Mouse (Mus musculus) heart, embryonic 14.5 days (tissue): ENCODE results near the gene Tldc1. TPM values are rescaled to one million over a fixed set of nuclear protein-coding genes. Genes with fewer than 3 reads are reported as not detected.

ENCODE experiments used
- ATAC-seq: fragments of 200-750 bp; cut with Nextera tagmentation; 2 replicates; pipeline ENCODE4 v1.8.0; 2017; ENCODE audit warnings: low read depth, moderate TSS enrichment; ENCODE audit not compliant: insufficient number of reproducible peaks, insufficient read depth, low FRiP score
- H3K27ac ChIP-seq, 2 experiments: fragments of 200-500 bp in 1 of 2; fragments of 300-500 bp in 1 of 2; sonication (generic) in 1 of 2; replicated peaks in 1 of 2; 2 replicates each; pipeline ENCODE4 v1.5.1; 2012 to 2014; ENCODE audit warnings: low read depth in 2 of 2, low read length in 2 of 2, control low read depth in 1 of 2, mild to moderate bottlenecking in 1 of 2, mixed read lengths in 1 of 2; ENCODE audit not compliant: control insufficient read depth in 1 of 2, insufficient read depth in 1 of 2
- H3K27me3 ChIP-seq: fragments of 300-500 bp; sonication (generic); 2 replicates; pipeline ENCODE4 v1.6.1; 2014; ENCODE audit warnings: mild to moderate bottlenecking, low read length, control low read depth; ENCODE audit not compliant: control insufficient read depth, insufficient read depth
- H3K36me3 ChIP-seq: fragments of 300-500 bp; sonication (generic); 2 replicates; pipeline ENCODE4 v1.6.1; 2014; ENCODE audit warnings: mild to moderate bottlenecking, control low read depth, low read length, mixed read lengths; ENCODE audit not compliant: control insufficient read depth, insufficient read depth
- H3K4me1 ChIP-seq, 2 experiments: fragments of 200-500 bp in 1 of 2; fragments of 300-500 bp in 1 of 2; sonication (generic) in 1 of 2; 2 replicates each; pipeline ENCODE4 v1.6.1; 2012 to 2014; ENCODE audit warnings: low read length in 2 of 2, control low read depth in 1 of 2, mixed read lengths in 1 of 2; ENCODE audit not compliant: control insufficient read depth in 2 of 2, insufficient read depth in 2 of 2
- H3K4me2 ChIP-seq: fragments of 300-500 bp; sonication (generic); 2 replicates; pipeline ENCODE4 v1.6.1; 2014; ENCODE audit warnings: mild to moderate bottlenecking, low read length
- H3K4me3 ChIP-seq, 2 experiments: fragments of 200-500 bp in 1 of 2; fragments of 300-500 bp in 1 of 2; sonication (generic) in 1 of 2; 2 replicates each; pipeline ENCODE4 v1.5.1; 2012 to 2014; ENCODE audit warnings: low read length in 2 of 2, mild to moderate bottlenecking in 2 of 2, control low read depth in 1 of 2, low read depth in 1 of 2, moderate library complexity in 1 of 2; ENCODE audit not compliant: control insufficient read depth in 1 of 2, insufficient read depth in 1 of 2
- H3K9ac ChIP-seq: fragments of 300-500 bp; sonication (generic); 2 replicates; pipeline ENCODE4 v1.6.1; 2014; ENCODE audit warnings: mild to moderate bottlenecking, low read length
- H3K9me3 ChIP-seq: fragments of 300-500 bp; sonication (generic); 2 replicates; pipeline ENCODE4 v1.6.1; 2016; ENCODE audit warnings: low read length, control low read depth; ENCODE audit not compliant: control insufficient read depth
- WGBS: fragments of 180-500 bp; shearing (Covaris S2); extraction: QIAGEN DNeasy Blood & Tissue Kit; methylation state at CpG from one replicate; pipeline ENCODE4 v1.1.7; 2014; 5-methylcytosine and 5-hydroxymethylcytosine counted together
- polyA plus RNA-seq: library from polyadenylated mRNA; unstranded; fragments of >200 nt; fragmentation: Nextera tagmentation; extraction: Ambion mirVana; gene quantifications from 2 replicates; pipeline ENCODE4 v1.2.1, GENCODE M21; 2014

Gene Tldc1
- polyA plus RNA-seq = 11.1 and 11.4 TPM in 2 replicates

DNA sequence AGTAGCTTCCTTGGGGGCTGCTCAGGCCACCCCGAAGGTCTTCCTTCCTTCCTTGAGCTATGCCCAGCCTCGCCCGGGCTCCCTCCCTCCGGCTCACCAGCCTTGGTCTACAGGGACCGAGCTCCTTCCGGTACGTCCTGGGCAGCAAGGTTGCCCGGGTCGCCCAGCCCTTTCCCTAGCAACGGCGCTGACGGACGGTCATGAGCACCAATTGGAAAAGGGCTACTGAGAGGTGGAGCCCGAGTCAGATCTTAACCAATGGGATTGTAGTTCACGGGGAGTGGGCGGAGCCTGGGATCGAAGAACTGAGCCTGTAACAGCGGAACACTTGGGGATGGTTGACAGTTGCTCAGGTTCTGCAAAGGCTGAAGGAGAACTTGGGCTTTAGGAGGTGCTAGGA lies at the start of gene Tldc1:
TSS of gene Tldc1 (minus strand) at position 154 of the 400 bp plus-strand sequence.
- peak; percentile 94 for ATAC-seq
- under 1% methylated on average over 18 of the region's 18 CpGs for WGBS
- H3K9me3 ChIP-seq = no peaks in the 10 kb centered on the region

DNA sequence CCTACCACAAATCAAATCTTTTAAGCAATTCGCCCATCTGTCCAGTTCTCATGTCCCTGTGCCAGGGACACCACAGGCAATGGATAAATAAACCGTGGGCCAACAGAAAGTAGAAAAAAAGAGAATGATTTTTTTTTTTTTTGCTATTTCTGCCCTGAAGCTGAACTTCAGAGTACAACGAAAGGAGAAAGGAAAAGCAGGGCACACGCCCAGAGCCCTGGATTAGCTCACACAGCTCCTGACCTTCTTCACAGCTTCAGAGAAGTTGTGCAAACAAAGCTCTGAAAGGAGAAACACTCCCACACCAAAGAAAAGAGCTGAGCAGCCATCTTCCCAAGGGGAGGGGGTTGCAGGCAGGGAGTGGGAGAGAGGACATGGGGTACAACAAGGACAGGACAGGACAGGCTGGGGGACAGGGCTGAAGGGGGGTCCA lies 49.5 kb upstream of the Tldc1 start:
- Histone ChIP-seq H3K4me2 (no peak overlapping the region), H3K9me3 (no peaks in the 10 kb centered on the region), H3K4me1 (peaks cover 39 to 59% of the 10 kb centered on the region in 2 experiments), H3K36me3 (no peaks in the 10 kb centered on the region), H3K27me3 (no peaks in the 10 kb centered on the region), H3K27ac (peak overlapping the region in 1 of 2 experiments; percentile 39; a peak in 2 of 4 replicates), H3K4me3 (no peak overlapping the region), H3K9ac (no peak overlapping the region)
- no peak for ATAC-seq
- 43% methylated on average over 4 of the region's 4 CpGs for WGBS

More for the DNA sequence above, at the start of gene Tldc1:
- Histone ChIP-seq H3K27me3 (no peaks in the 10 kb centered on the region), H3K9ac (peak within 1 kb of the TSS; percentile 85), H3K4me2 (peak within 1 kb of the TSS; percentile 91), H3K27ac (peak within 1 kb of the TSS; percentile 54 to 80), H3K36me3 (0 out of 2 replicates have a peak, but pooled peaks cover under 1% of the 10 kb centered on the region), H3K4me3 (peak within 1 kb of the TSS; percentile 71 to 78), H3K4me1 (peaks cover 13 to 19% of the 10 kb centered on the region in 2 experiments)

- H3K4me1 ChIP-seq = peaks cover 32 to 53% of the 10 kb centered on the region in 2 experiments
- H3K4me3 ChIP-seq = no peak overlapping the region
- no peak overlapping the region; a peak in 1 of 4 replicates for H3K27ac ChIP-seq
- H3K36me3 ChIP-seq = 0 out of 2 replicates have a peak, but pooled peaks cover 4% of the 10 kb centered on the region
- ATAC-seq = no peak
- 56% methylated on average over 5 of the region's 5 CpGs for WGBS
- no peaks in the 10 kb centered on the region for H3K9me3 ChIP-seq
- H3K9ac ChIP-seq = no peak overlapping the region
- no peaks in the 10 kb centered on the region for H3K27me3 ChIP-seq
- no peak overlapping the region for H3K4me2 ChIP-seq
These were observed 48.8 kb upstream of the Tldc1 start for GRCm38 (mm10) chr8:119826982-119827381.

DNA sequence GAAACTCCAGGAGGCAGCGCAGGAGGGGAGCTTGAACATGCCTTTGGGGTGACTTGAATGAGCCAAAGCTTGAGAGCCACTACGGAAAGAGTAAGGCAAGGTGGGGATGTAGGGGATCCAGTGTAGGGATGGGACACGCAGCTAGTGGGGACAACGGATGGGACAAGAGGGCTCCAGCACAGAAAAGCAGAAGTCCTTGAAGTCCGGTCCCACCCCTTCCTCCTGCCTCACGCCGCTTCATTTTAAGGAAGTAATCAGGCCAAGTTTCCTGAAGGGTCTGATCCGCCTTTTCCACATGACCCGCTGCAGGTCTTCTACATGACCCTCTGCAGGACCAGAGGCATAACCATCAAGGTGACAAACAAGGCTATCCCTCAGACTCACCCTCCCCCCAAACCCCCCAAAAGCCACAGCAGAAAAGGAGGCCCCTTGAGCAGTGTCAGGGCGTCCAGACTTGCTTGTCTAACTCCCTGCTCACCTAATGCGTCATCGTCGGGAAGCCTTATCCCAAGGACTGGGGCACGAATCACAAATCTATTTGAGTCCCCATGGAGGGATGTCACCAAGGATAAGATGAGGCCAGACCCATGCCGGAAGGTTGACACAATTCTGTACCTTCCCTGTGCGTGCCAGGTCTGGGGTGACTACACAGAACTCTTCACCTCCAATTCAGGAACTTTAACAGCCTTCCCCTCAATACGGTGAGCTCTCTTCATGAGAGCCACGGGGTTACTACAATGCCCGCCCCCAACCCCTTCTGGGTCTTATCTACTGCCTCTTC lies 47.9 kb upstream of the Tldc1 start:
- H3K36me3 ChIP-seq = 0 out of 2 replicates have a peak, but pooled peaks cover 11% of the 10 kb centered on the region
- no peaks in the 10 kb centered on the region for H3K27me3 ChIP-seq
- WGBS = 60% methylated on average over 19 of the region's 19 CpGs
- H3K4me1 ChIP-seq = peaks cover 24 to 45% of the 10 kb centered on the region in 2 experiments
- no peak for ATAC-seq
- no peak overlapping the region for H3K4me3 ChIP-seq
- 0 out of 4 replicates have a peak overlapping the region, but pooled peaks of 1 of the 2 experiments have one; percentile 9 for H3K27ac ChIP-seq
- H3K4me2 ChIP-seq = no peak overlapping the region
- no peaks in the 10 kb centered on the region for H3K9me3 ChIP-seq
- no peak overlapping the region; the same call in 1 of the 2 replicates for H3K9ac ChIP-seq

- no peak for ATAC-seq
- Histone ChIP-seq H3K9me3 (no peaks in the 10 kb centered on the region), H3K4me2 (no peak overlapping the region), H3K9ac (no peak overlapping the region), H3K4me1 (peaks cover 20 to 32% of the 10 kb centered on the region in 2 experiments), H3K4me3 (no peak overlapping the region), H3K36me3 (0 out of 2 replicates have a peak, but pooled peaks cover 15% of the 10 kb centered on the region), H3K27ac (0 out of 4 replicates have a peak overlapping the region, but pooled peaks of 1 of the 2 experiments have one; percentile 24), H3K27me3 (no peaks in the 10 kb centered on the region)
- WGBS = 68% methylated on average over 11 of the region's 11 CpGs
These were observed 46.6 kb upstream of the Tldc1 start for GRCm38 (mm10) chr8:119824809-119825273.

- 73% methylated on average over 4 of the region's 4 CpGs for WGBS
- Histone ChIP-seq H3K9ac (no peak overlapping the region), H3K36me3 (0 out of 2 replicates have a peak, but pooled peaks cover 15% of the 10 kb centered on the region), H3K9me3 (no peaks in the 10 kb centered on the region), H3K27ac (no peak overlapping the region), H3K4me1 (peaks cover 17 to 31% of the 10 kb centered on the region in 2 experiments), H3K4me3 (no peak overlapping the region), H3K27me3 (no peaks in the 10 kb centered on the region), H3K4me2 (no peak overlapping the region)
- no peak for ATAC-seq
These were observed 45.9 kb upstream of the Tldc1 start for GRCm38 (mm10) chr8:119824100-119824499.

GRCm38 (mm10) chr8:119823278-119823677 lies 45.1 kb upstream of the Tldc1 start:
- Histone ChIP-seq H3K4me1 (peaks cover 17 to 25% of the 10 kb centered on the region in 2 experiments), H3K9me3 (no peaks in the 10 kb centered on the region), H3K27ac (no peak overlapping the region), H3K9ac (no peak overlapping the region), H3K4me2 (no peak overlapping the region), H3K36me3 (0 out of 2 replicates have a peak, but pooled peaks cover 15% of the 10 kb centered on the region), H3K4me3 (no peak overlapping the region), H3K27me3 (no peaks in the 10 kb centered on the region)
- ATAC-seq = no peak
- whole genome bisulfite sequencing = 93% methylated on average over 9 of the region's 9 CpGs
